Mouse (Mus musculus) C2C12 (cell line): Measurements from ENCODE around the gene Tomm40l.

Experiments
- CEBPB ChIP-seq: IDR thresholded peaks from one replicate; pipeline ENCODE4 v1.6.1; 2011; ENCODE audit warnings: low read depth, mild to moderate bottlenecking, control low read depth, moderate library complexity
- CTCF ChIP-seq: IDR thresholded peaks from one replicate; pipeline ENCODE4 v1.5.1; 2011; ENCODE audit not compliant: control insufficient read depth, insufficient read depth, insufficient read length
- MAX ChIP-seq: IDR thresholded peaks from one replicate; pipeline ENCODE4 v1.6.1; 2011; ENCODE audit warnings: mild to moderate bottlenecking, control low read depth
- MYOD1 ChIP-seq: IDR thresholded peaks from one replicate; pipeline ENCODE4 v1.6.1; 2011; ENCODE audit warnings: low read depth; ENCODE audit not compliant: control insufficient read depth, insufficient read length
- USF1 ChIP-seq: IDR thresholded peaks from one replicate; pipeline ENCODE4 v1.6.1; 2011; ENCODE audit warnings: low read depth, mild to moderate bottlenecking, control low read depth, moderate library complexity

GRCm38 (mm10) chr1:171238463-171238862, 16.1 kb upstream of the Tomm40l start:
- TF ChIP-seq CTCF (peak; percentile 74), MAX (no peak), CEBPB (no peak), USF1 (no peak), MYOD1 (no peak)
